Mouse (Mus musculus): Measurements from ENCODE around the gene Tex14.

Tex14 gene

GRCm38 (mm10) chr11:87592354-87592695 is 187.5 kb downstream of the Tex14 start:
- DNase-seq (ENCODE audit: low read depth, low spot score) = no peak

GRCm38 (mm10) chr11:87592713-87593598 is 188.1 kb downstream of the Tex14 start:
- no peak for DNase-seq (ENCODE audit: low read depth, low spot score)

DNA sequence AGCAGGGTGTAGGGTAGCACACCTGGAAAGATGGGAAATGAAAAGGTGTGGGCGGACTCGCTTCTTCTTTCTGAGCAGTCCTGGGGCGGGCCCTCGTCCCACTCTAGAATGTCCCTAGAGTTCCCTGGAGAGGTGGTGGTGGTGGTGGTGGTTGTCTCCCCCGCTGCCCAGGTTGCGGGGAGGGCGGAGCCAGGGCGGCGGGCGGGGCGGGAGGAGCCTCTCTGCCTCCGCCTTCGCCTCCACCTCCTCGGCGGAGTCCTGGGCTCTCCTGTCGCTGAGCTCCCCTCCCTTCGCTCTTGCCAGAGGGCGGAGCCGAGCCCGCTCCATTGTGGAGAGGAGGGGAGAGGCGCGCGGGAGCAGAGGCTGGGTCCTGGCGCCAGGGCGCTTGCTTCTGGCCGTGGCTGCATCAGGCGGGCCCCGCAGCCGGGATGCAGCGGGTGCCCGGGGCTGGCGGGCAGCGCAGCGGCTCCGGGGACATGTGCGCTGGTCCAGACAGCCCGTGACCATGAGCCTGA is 190.5 kb downstream of the Tex14 start:
- peak; percentile 62 for DNase-seq (ENCODE audit: low read depth, low spot score)

- no peak for DNase-seq (ENCODE audit: low read depth, low spot score)
These were observed 191.1 kb downstream of the Tex14 start for GRCm38 (mm10) chr11:87595976-87596375.

- DNase-seq (ENCODE audit: low read depth, low spot score) = no peak
These were observed 191.6 kb downstream of the Tex14 start for GRCm38 (mm10) chr11:87596492-87596891.

- no peak for DNase-seq (ENCODE audit: low read depth, low spot score)
These were observed 192.2 kb downstream of the Tex14 start for GRCm38 (mm10) chr11:87597061-87597460.

GRCm38 (mm10) chr11:87599395-87600089 is 194.7 kb downstream of the Tex14 start:
- no peak for DNase-seq (ENCODE audit: low read depth, low spot score)

- no peak for DNase-seq (ENCODE audit: low read depth, low spot score)
These were observed 195.5 kb downstream of the Tex14 start for GRCm38 (mm10) chr11:87600322-87600853.

DNA sequence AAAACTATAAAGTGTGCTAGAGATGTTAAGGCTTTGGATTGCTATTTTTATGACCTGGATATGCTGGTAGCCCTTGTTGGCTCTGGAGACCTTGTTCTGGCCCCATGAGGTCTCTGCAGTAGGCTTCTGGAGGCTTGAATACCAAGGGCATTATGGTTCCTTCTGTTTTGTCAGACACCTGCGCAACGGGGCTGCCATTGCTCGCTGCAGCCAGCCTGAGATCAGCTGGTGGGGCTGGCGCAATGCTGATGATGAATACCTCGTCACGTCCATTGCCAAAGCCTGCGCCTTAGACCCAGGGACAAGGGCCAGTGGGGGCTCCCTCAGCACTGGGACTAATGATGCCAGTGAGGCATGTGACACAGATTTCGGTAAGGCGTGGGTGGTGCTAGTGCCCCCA is 197.4 kb downstream of the Tex14 start:
- DNase-seq (ENCODE audit: low read depth, low spot score) = no peak

GRCm38 (mm10) chr11:87603571-87603970 is 198.7 kb downstream of the Tex14 start:
- no peak for DNase-seq (ENCODE audit: low read depth, low spot score)
